Mouse (Mus musculus): Measurements from ENCODE around the gene Cacnb1. TPM values are rescaled to one million over a fixed set of nuclear protein-coding genes. Genes with fewer than 3 reads are reported as not detected.
A peak's percentile ranks its signal among the peaks of the same experiment; 100 is the strongest.

Gene Cacnb1
- polyA plus RNA-seq (2015; fragmentation: Nextera tagmentation; extraction: Ambion mirVana): 40.7 and 41.5 TPM in 2 replicates

GRCm38 (mm10) chr11:98022555-98023371 lies at the start of gene Cacnb1:
Cacnb1 (minus strand) TSS chr11:98023034.
- peak; percentile 39 for ATAC-seq (replicated peaks)
- Histone ChIP-seq H3K36me3 (peaks cover 3% of the 10 kb centered on the region), H3K27ac (replicated peaks) (peak within 1 kb of the TSS; percentile 93), H3K27me3 (no peaks in the 10 kb centered on the region), H3K9ac (replicated peaks) (peak within 1 kb of the TSS; percentile 95), H3K4me1 (peaks cover 59% of the 10 kb centered on the region), H3K9me3 (no peaks in the 10 kb centered on the region), H3K4me2 (replicated peaks) (peak within 1 kb of the TSS; percentile 73), H3K4me3 (peak within 1 kb of the TSS; percentile 79)
- 1% methylated on average over 39 of the region's 52 CpGs for WGBS

GRCm38 (mm10) chr11:98067255-98067654 lies 44.4 kb upstream of the Cacnb1 start:
- Histone ChIP-seq H3K36me3 (no peaks in the 10 kb centered on the region), H3K4me3 (no peak overlapping the region), H3K27ac (replicated peaks) (no peak overlapping the region), H3K4me2 (replicated peaks) (no peak overlapping the region), H3K9ac (replicated peaks) (no peak overlapping the region), H3K27me3 (no peaks in the 10 kb centered on the region), H3K9me3 (no peaks in the 10 kb centered on the region), H3K4me1 (peaks cover 1% of the 10 kb centered on the region; the same call in 1 of the 2 replicates)
- ATAC-seq (replicated peaks): no peak
- WGBS: 96% methylated on average over 21 of the region's 21 CpGs

GRCm38 (mm10) chr11:98066201-98066600 lies 43.4 kb upstream of the Cacnb1 start:
- no peaks in the 10 kb centered on the region for H3K36me3 ChIP-seq
- H3K27ac ChIP-seq (replicated peaks): no peak overlapping the region
- no peaks in the 10 kb centered on the region for H3K9me3 ChIP-seq
- H3K9ac ChIP-seq (replicated peaks): no peak overlapping the region
- peaks cover 4% of the 10 kb centered on the region; the same call in 1 of the 2 replicates for H3K4me1 ChIP-seq
- H3K27me3 ChIP-seq: no peaks in the 10 kb centered on the region
- no peak overlapping the region for H3K4me2 ChIP-seq (replicated peaks)
- no peak for ATAC-seq (replicated peaks)
- 94% methylated on average over 12 of the region's 12 CpGs for WGBS
- no peak overlapping the region for H3K4me3 ChIP-seq

GRCm38 (mm10) chr11:98061904-98062562 lies 39.2 kb upstream of the Cacnb1 start:
- no peaks in the 10 kb centered on the region for H3K9me3 ChIP-seq
- no peak overlapping the region for H3K27ac ChIP-seq (replicated peaks)
- peaks cover 12% of the 10 kb centered on the region; the same call in 1 of the 2 replicates for H3K4me1 ChIP-seq
- 54% methylated on average over 6 of the region's 6 CpGs for WGBS
- H3K27me3 ChIP-seq: no peaks in the 10 kb centered on the region
- no peak overlapping the region for H3K4me2 ChIP-seq (replicated peaks)
- ATAC-seq (replicated peaks): no peak
- H3K36me3 ChIP-seq: no peaks in the 10 kb centered on the region
- H3K9ac ChIP-seq (replicated peaks): no peak overlapping the region
- H3K4me3 ChIP-seq: no peak overlapping the region

- no peak overlapping the region for H3K4me3 ChIP-seq
- peaks cover 12% of the 10 kb centered on the region; the same call in 1 of the 2 replicates for H3K4me1 ChIP-seq
- no peak overlapping the region for H3K9ac ChIP-seq (replicated peaks)
- 85% methylated on average over 3 of the region's 3 CpGs for WGBS
- H3K27me3 ChIP-seq: no peaks in the 10 kb centered on the region
- no peaks in the 10 kb centered on the region for H3K9me3 ChIP-seq
- no peaks in the 10 kb centered on the region for H3K36me3 ChIP-seq
- ATAC-seq (replicated peaks): no peak
- no peak overlapping the region for H3K4me2 ChIP-seq (replicated peaks)
- no peak overlapping the region for H3K27ac ChIP-seq (replicated peaks)
Observed at GRCm38 (mm10) chr11:98061441-98061840, 38.6 kb upstream of the Cacnb1 start.

GRCm38 (mm10) chr11:98060104-98060692 lies 37.4 kb upstream of the Cacnb1 start:
- ATAC-seq (replicated peaks): no peak
- Histone ChIP-seq H3K4me2 (replicated peaks) (no peak overlapping the region), H3K36me3 (no peaks in the 10 kb centered on the region), H3K27me3 (peaks cover 6% of the 10 kb centered on the region; the same call in 1 of the 2 replicates), H3K27ac (replicated peaks) (no peak overlapping the region), H3K9me3 (no peaks in the 10 kb centered on the region), H3K4me1 (peaks cover 12% of the 10 kb centered on the region; the same call in 1 of the 2 replicates), H3K4me3 (no peak overlapping the region), H3K9ac (replicated peaks) (no peak overlapping the region)
- WGBS: 76% methylated on average over 5 of the region's 5 CpGs

GRCm38 (mm10) chr11:98059662-98060061 lies 36.8 kb upstream of the Cacnb1 start:
- H3K9me3 ChIP-seq: no peaks in the 10 kb centered on the region
- no peak overlapping the region for H3K9ac ChIP-seq (replicated peaks)
- ATAC-seq (replicated peaks): no peak
- H3K27me3 ChIP-seq: peaks cover 11% of the 10 kb centered on the region; the same call in 1 of the 2 replicates
- no peak overlapping the region for H3K4me3 ChIP-seq
- no peaks in the 10 kb centered on the region for H3K36me3 ChIP-seq
- peaks cover 12% of the 10 kb centered on the region; the same call in 1 of the 2 replicates for H3K4me1 ChIP-seq
- no peak overlapping the region for H3K27ac ChIP-seq (replicated peaks)
- 68% methylated on average over 7 of the region's 7 CpGs for WGBS
- H3K4me2 ChIP-seq (replicated peaks): no peak overlapping the region

- Histone ChIP-seq H3K36me3 (no peaks in the 10 kb centered on the region), H3K4me2 (replicated peaks) (no peak overlapping the region), H3K9ac (replicated peaks) (no peak overlapping the region), H3K4me1 (peaks cover 18% of the 10 kb centered on the region), H3K9me3 (no peaks in the 10 kb centered on the region), H3K27ac (replicated peaks) (no peak overlapping the region), H3K27me3 (peaks cover 11% of the 10 kb centered on the region; the same call in 1 of the 2 replicates), H3K4me3 (no peak overlapping the region)
- no peak for ATAC-seq (replicated peaks)
- 86% methylated on average over 5 of the region's 5 CpGs for WGBS
Observed at GRCm38 (mm10) chr11:98057998-98058397, 35.2 kb upstream of the Cacnb1 start.

- Histone ChIP-seq H3K36me3 (no peaks in the 10 kb centered on the region), H3K4me2 (replicated peaks) (no peak overlapping the region), H3K9me3 (no peaks in the 10 kb centered on the region), H3K27ac (replicated peaks) (no peak overlapping the region), H3K4me3 (no peak overlapping the region), H3K9ac (replicated peaks) (no peak overlapping the region), H3K4me1 (peaks cover 24% of the 10 kb centered on the region), H3K27me3 (peaks cover 15% of the 10 kb centered on the region; the same call in 1 of the 2 replicates)
- 32% methylated on average over 9 of the region's 9 CpGs for WGBS
- ATAC-seq (replicated peaks): no peak
Observed at GRCm38 (mm10) chr11:98057466-98057865, 34.6 kb upstream of the Cacnb1 start.

- peak within 1 kb of the TSS; percentile 53 for H3K27ac ChIP-seq (replicated peaks)
- H3K4me3 ChIP-seq: peak within 1 kb of the TSS; percentile 50
- no peaks in the 10 kb centered on the region for H3K9me3 ChIP-seq
- H3K36me3 ChIP-seq: no peaks in the 10 kb centered on the region
- H3K4me1 ChIP-seq: peaks cover 31% of the 10 kb centered on the region
- 1% methylated on average over 47 of the region's 48 CpGs for WGBS
- peaks cover 44% of the 10 kb centered on the region for H3K27me3 ChIP-seq
- peak; percentile 85 for ATAC-seq (replicated peaks)
- peak within 1 kb of the TSS; percentile 60 for H3K4me2 ChIP-seq (replicated peaks)
- peak within 1 kb of the TSS; percentile 53 for H3K9ac ChIP-seq (replicated peaks)
Observed at GRCm38 (mm10) chr11:98052989-98053834, 30.4 kb upstream of the Cacnb1 start, which contains the start of gene Stac2. Stac2 (minus strand) TSS chr11:98053462.
